Mouse (Mus musculus) liver, embryonic 13.5 days (tissue): ENCODE results near the gene Mtus2. TPM values are rescaled to one million over a fixed set of nuclear protein-coding genes. Genes with fewer than 3 reads are reported as not detected.

Experiments used
- ATAC-seq: fragments of 200-750 bp; cut with Nextera tagmentation; 2 replicates; pipeline ENCODE4 v1.8.0; 2017; ENCODE audit warnings: low read depth, mild to moderate bottlenecking, moderate number of reproducible peaks, moderate library complexity
- DNase-seq: peaks from one replicate; pipeline ENCODE4 v3.0.0; 2022
- H3K27ac ChIP-seq: fragments of 300-500 bp; sonication (generic); 2 replicates; pipeline ENCODE4 v1.5.1; 2015; ENCODE audit warnings: moderate library complexity, mild to moderate bottlenecking, inconsistent platforms
- H3K27me3 ChIP-seq: fragments of 300-500 bp; sonication (generic); 2 replicates; pipeline ENCODE4 v1.6.1; 2015; ENCODE audit warnings: mild to moderate bottlenecking, inconsistent platforms
- H3K36me3 ChIP-seq: fragments of 300-500 bp; sonication (generic); 2 replicates; pipeline ENCODE4 v1.6.1; 2015; ENCODE audit warnings: mild to moderate bottlenecking, inconsistent platforms
- H3K4me1 ChIP-seq: fragments of 300-500 bp; sonication (generic); replicated peaks from 2 replicates; pipeline ENCODE4 v1.6.1; 2015; ENCODE audit warnings: inconsistent platforms
- H3K4me2 ChIP-seq: fragments of 300-500 bp; sonication (generic); 2 replicates; pipeline ENCODE4 v1.6.1; 2015; ENCODE audit warnings: inconsistent platforms, mild to moderate bottlenecking, moderate library complexity
- H3K4me3 ChIP-seq: fragments of 300-500 bp; sonication (generic); replicated peaks from 2 replicates; pipeline ENCODE4 v1.5.1; 2015; ENCODE audit warnings: mild to moderate bottlenecking, inconsistent platforms
- H3K9ac ChIP-seq: fragments of 300-500 bp; sonication (generic); 2 replicates; pipeline ENCODE4 v1.6.1; 2015; ENCODE audit warnings: mild to moderate bottlenecking, inconsistent platforms
- H3K9me3 ChIP-seq: fragments of 300-500 bp; sonication (generic); replicated peaks from 2 replicates; pipeline ENCODE4 v1.6.1; 2016; ENCODE audit warnings: inconsistent platforms
- WGBS: fragments of 180-500 bp; shearing (Covaris S2); methylation state at CpG from one replicate; pipeline ENCODE4 v1.1.7; 2015; ENCODE audit not compliant: insufficient replicate concordance; 5-methylcytosine and 5-hydroxymethylcytosine counted together
- polyA plus RNA-seq: library from polyadenylated mRNA; unstranded; fragments of >200 nt; fragmentation: Nextera tagmentation; extraction: Ambion mirVana; gene quantifications from 2 replicates; pipeline ENCODE4 v1.2.1, GENCODE M21; 2015

Gene Mtus2
- polyA plus RNA-seq, 1 experiment from 2014 or later: 0.77 TPM

DNA sequence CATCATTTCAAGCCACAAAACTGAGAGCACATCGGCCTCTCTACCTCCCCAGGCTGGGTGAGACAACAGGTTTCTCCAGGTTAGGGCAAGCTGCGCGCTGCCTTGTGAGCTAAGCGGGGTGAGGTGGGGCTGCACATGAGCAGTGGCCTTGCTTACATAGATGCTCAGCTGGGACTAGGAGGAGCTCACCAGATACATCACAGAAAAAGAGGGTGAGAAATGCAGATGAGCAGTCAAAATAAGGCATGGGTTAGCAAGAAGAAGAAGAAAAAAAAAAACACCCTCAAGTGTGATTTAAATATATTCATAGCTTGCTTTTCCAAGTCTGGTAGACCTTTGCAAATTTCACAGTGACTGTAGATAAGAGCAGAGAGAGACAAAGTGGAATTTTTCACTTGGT is 254.7 kb downstream of the Mtus2 start:
- Histone ChIP-seq H3K4me3 (no peak overlapping the region), H3K36me3 (no peaks in the 10 kb centered on the region), H3K27me3 (no peaks in the 10 kb centered on the region), H3K27ac (no peak overlapping the region), H3K9me3 (no peaks in the 10 kb centered on the region), H3K4me2 (no peak overlapping the region), H3K4me1 (no peaks in the 10 kb centered on the region), H3K9ac (no peak overlapping the region)
- WGBS: 83% methylated on average over 4 of the region's 4 CpGs
- no peak for DNase-seq
- no peak for ATAC-seq

DNA sequence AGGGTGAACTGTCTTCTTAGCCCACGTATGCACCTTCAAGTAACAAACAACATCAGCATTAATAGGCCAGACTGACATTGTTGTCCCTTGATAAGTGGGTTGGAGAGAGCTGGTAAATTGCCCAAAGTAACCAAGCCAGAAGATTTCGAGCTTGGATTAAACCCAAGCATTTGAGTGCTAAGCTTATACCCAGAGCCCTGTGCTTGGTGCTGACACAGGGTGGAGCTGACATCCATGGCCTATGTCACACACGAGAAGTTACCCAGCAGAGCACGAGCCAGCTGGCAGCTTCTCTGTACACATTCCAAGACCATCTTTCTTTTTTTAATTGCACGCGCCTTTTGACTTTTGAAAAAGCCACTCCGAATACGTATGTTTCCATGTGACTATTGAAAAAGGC is 259.7 kb downstream of the Mtus2 start:
- H3K27ac ChIP-seq: no peak overlapping the region
- ATAC-seq (no peak), DNase-seq (no peak)
- no peak overlapping the region for H3K4me2 ChIP-seq
- H3K4me1 ChIP-seq: no peaks in the 10 kb centered on the region
- H3K36me3 ChIP-seq: no peaks in the 10 kb centered on the region
- H3K4me3 ChIP-seq: no peak overlapping the region
- no peaks in the 10 kb centered on the region; the same call in 1 of the 2 replicates for H3K9me3 ChIP-seq
- WGBS: 76% methylated on average over 8 of the region's 8 CpGs
- H3K27me3 ChIP-seq: no peaks in the 10 kb centered on the region
- no peak overlapping the region for H3K9ac ChIP-seq

DNA sequence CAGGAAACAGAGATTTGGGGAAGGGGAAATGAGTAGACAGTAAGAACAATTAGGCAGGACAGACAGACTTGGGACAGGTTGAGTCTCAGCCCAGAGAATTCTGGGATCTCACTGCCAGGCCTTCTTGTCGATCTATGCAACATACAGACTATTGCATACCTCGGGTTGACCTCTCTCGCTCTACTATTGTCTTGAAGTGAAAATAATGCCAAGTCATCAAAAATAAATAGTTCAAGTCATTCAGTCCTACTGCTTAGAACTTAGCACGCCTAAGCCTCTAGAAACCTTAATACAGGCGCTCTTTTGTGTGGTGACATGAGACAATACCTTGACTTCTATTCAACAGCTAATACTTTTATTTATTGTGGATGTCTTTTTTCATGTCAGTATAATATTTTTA is 265.8 kb downstream of the Mtus2 start:
- Histone ChIP-seq H3K9ac (no peak overlapping the region), H3K4me3 (no peak overlapping the region), H3K9me3 (no peaks in the 10 kb centered on the region; the same call in 1 of the 2 replicates), H3K4me1 (no peaks in the 10 kb centered on the region), H3K36me3 (no peaks in the 10 kb centered on the region), H3K4me2 (no peak overlapping the region), H3K27me3 (no peaks in the 10 kb centered on the region), H3K27ac (no peak overlapping the region)
- no peak for DNase-seq
- ATAC-seq: no peak
- WGBS: 61% methylated on average over 5 of the region's 5 CpGs

DNA sequence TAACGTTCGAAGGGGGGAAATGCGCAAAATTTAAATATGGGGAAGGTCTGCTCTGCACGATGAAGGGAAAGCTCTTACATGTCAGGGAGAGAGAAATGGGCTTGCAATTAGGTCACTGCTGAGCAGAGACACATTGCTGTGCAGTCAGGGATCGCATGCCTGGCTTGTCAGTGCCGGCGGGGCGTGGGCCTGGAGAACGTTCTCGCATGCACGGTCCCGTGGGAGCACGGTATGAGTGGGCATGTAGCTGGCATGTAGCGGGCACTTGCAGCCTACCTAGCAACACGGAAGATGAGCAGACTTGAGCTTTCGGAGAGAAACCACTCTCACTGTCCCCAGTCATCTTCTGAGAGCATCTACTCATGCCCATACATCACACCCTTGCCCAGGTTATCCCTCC is 266.9 kb downstream of the Mtus2 start:
- Histone ChIP-seq H3K27me3 (no peaks in the 10 kb centered on the region), H3K9me3 (no peaks in the 10 kb centered on the region; the same call in 1 of the 2 replicates), H3K27ac (no peak overlapping the region), H3K9ac (no peak overlapping the region), H3K4me3 (no peak overlapping the region), H3K4me1 (no peaks in the 10 kb centered on the region), H3K4me2 (no peak overlapping the region), H3K36me3 (no peaks in the 10 kb centered on the region)
- ATAC-seq (no peak), DNase-seq (no peak)
- 78% methylated on average over 16 of the region's 16 CpGs for WGBS

DNA sequence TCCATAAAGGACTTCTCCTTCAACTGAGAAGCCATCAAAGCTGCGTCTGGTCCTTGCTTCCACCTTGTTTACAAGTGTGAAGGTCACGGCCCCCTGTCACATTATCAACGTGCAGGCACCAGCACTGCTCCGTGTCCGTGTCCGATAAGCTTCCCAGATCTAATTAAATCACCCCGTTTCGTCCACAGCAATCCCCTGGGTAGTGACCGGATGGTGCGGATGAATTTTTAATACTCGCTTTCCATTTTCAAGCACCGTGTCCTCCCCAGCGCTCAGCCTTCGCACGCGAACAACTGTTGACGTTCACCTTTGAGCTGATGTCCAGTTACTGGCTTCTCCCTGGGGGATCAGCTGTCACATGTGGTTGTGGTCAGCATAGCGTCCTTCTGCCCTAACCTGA is 276.6 kb downstream of the Mtus2 start:
- Histone ChIP-seq H3K4me3 (no peak overlapping the region), H3K4me1 (no peaks in the 10 kb centered on the region), H3K36me3 (no peaks in the 10 kb centered on the region), H3K27ac (no peak overlapping the region), H3K9ac (no peak overlapping the region), H3K9me3 (0 out of 2 replicates have a peak, but pooled peaks cover 8% of the 10 kb centered on the region), H3K4me2 (no peak overlapping the region), H3K27me3 (no peaks in the 10 kb centered on the region)
- ATAC-seq (no peak), DNase-seq (no peak)
- 82% methylated on average over 18 of the region's 18 CpGs for WGBS

DNA sequence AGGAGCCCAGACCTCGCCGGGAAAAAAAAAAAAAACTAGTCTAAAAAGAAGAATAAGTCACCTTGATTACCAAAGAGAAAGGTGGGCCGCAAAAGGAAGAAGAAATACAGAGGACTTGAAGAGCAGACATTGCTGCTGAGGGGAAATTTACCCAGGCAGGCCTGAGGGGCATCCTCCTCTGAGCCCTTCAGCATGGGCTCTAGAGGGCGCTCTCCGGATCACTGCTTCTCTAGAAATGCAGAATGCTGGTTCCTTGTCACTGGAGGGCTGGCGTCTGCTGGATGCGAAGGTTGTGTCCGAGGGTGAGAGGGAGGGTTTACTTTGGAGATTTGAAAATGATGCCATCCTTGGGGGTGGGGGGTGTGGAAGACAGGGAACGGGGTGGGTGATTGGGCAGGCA is 279.5 kb downstream of the Mtus2 start:
- WGBS: 40% methylated on average over 9 of the region's 9 CpGs
- ATAC-seq: no peak
- 0 out of 2 replicates have a peak, but pooled peaks cover 8% of the 10 kb centered on the region for H3K9me3 ChIP-seq
- H3K9ac ChIP-seq: no peak overlapping the region
- H3K36me3 ChIP-seq: no peaks in the 10 kb centered on the region
- DNase-seq: no peak
- H3K4me1 ChIP-seq: no peaks in the 10 kb centered on the region
- no peak overlapping the region for H3K27ac ChIP-seq
- H3K27me3 ChIP-seq: no peaks in the 10 kb centered on the region
- H3K4me2 ChIP-seq: no peak overlapping the region
- H3K4me3 ChIP-seq: no peak overlapping the region

DNA sequence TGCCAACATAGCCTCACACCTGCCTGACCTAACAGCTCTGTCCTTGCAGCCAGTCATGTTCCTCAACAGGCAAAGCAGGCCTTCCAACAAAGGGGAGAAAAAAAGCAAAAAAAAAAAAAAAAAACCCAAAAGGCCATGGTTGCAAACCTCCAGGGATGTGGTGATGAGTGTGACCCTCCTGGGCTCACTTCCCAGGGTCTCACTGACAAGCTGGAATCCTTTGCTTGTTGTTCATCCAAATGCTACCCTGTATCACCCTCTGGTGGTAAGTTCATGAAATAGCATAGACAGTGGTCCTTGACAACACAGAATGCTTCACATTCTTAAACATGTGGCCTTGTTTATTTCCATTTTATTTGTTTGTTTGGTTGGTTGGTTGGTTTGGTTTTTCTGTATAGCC is 281.9 kb downstream of the Mtus2 start:
- H3K36me3 ChIP-seq: no peaks in the 10 kb centered on the region
- no peak for DNase-seq

DNA sequence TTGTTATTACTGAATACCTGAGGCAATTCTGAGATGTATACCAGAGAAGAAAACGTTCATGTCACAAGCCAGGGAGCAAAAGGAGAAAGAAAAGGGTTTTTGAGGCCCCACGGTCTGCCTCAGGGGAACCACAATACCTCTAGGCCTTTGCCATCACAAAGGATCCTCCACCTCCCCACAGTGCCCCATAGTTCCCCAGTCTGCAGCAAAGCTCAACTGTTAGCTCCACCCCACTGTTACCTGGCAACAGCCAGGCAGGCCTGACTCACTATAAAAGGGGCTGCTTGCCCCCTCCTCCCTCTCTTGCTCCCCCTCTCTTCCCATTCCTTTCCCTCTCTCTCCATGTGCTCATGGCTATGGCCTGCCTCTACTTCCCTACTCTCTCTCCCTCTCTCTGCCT is 282.6 kb downstream of the Mtus2 start:
- DNase-seq (no peak), ATAC-seq (no peak)
- no peak overlapping the region for H3K4me2 ChIP-seq
- no peak overlapping the region for H3K4me3 ChIP-seq
- H3K27ac ChIP-seq: no peak overlapping the region
- H3K27me3 ChIP-seq: no peaks in the 10 kb centered on the region
- 0 out of 2 replicates have a peak, but pooled peaks cover 7% of the 10 kb centered on the region for H3K9me3 ChIP-seq
- no peaks in the 10 kb centered on the region for H3K4me1 ChIP-seq
- no peak overlapping the region for H3K9ac ChIP-seq
- WGBS: 33% methylated on average over 2 of the region's 2 CpGs
- H3K36me3 ChIP-seq: no peaks in the 10 kb centered on the region

More for the DNA sequence above, 281.9 kb downstream of the Mtus2 start:
- H3K27me3 ChIP-seq: no peaks in the 10 kb centered on the region
- no peak overlapping the region for H3K4me3 ChIP-seq
- H3K4me2 ChIP-seq: no peak overlapping the region
- no peaks in the 10 kb centered on the region for H3K4me1 ChIP-seq
- no peak for ATAC-seq
- no peak overlapping the region for H3K27ac ChIP-seq
- no peak overlapping the region for H3K9ac ChIP-seq
- H3K9me3 ChIP-seq: 0 out of 2 replicates have a peak, but pooled peaks cover 3% of the 10 kb centered on the region

DNA sequence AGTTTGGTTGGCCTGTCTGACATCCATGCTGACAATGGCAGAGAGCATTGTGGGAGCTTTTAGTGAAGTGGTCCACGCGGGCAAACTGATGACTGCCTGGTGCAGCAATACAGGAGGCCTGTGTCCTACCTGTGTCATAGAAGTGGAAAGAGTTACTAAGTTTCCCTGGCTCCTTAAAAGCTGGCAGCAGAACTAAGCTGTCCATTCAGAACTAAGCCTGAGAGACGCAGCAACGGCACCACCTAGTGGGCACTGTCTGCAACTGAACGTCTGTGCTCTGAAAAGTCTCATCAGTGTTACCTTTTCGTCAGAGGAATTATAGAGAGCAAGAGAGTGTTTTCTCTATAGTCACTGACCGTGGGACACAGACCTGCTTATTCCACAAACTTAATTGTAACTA is 284.8 kb downstream of the Mtus2 start:
- H3K9ac ChIP-seq: no peak overlapping the region
- 9% methylated on average over 7 of the region's 7 CpGs for WGBS
- no peaks in the 10 kb centered on the region for H3K27me3 ChIP-seq
- H3K4me2 ChIP-seq: no peak overlapping the region
- no peak overlapping the region for H3K4me3 ChIP-seq
- no peaks in the 10 kb centered on the region for H3K36me3 ChIP-seq
- H3K27ac ChIP-seq: no peak overlapping the region
- H3K4me1 ChIP-seq: no peaks in the 10 kb centered on the region
- H3K9me3 ChIP-seq: 0 out of 2 replicates have a peak, but pooled peaks cover 7% of the 10 kb centered on the region
- peak; percentile 5 for DNase-seq
- no peak for ATAC-seq

DNA sequence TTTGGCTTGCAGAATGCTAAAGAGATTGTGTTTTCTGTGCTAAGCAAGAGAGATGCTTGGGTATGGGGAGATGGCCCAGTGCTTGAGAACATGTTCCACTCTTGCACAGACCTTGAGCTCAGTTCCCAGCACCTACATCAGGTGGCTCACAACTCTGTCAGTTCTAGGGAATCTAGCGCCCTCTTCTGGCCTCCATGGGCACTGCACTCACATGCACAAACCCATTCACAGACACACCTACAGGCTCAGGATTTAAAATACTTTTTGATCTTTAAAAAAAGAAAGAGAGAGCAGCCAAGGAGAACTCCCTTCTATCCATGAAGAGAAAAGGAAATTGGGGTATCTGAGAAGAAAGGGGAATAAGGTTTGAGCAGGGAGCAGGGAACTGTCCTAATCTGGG is 287.4 kb downstream of the Mtus2 start:
- Histone ChIP-seq H3K4me1 (no peaks in the 10 kb centered on the region), H3K36me3 (no peaks in the 10 kb centered on the region), H3K27ac (no peak overlapping the region), H3K9me3 (0 out of 2 replicates have a peak, but pooled peaks cover 7% of the 10 kb centered on the region), H3K4me2 (no peak overlapping the region), H3K27me3 (no peaks in the 10 kb centered on the region), H3K4me3 (no peak overlapping the region), H3K9ac (no peak overlapping the region)
- 24% methylated on average over 1 of the region's 1 CpGs for WGBS
- no peak for DNase-seq
- ATAC-seq: no peak

DNA sequence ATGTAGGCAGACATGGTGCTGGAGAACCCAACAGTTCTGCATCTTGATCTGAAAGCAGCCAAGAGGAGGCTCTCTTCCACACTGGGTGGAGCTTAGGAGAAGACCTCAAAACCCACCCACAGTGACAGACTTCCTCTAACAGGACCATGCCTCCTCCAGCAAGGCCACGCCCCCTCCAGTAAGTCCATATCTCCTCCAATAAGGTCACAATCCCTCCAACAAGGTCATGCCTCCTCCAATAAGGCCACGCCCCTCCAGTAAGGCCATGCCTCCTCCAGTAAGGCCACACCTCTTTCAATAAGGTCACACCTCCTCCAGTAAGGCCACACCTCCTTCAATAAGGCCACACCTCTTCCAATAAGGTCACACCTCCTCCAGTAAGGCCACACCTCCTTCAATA is 288.3 kb downstream of the Mtus2 start:
- no peak for DNase-seq
- no peak overlapping the region for H3K4me2 ChIP-seq
- no peaks in the 10 kb centered on the region for H3K4me1 ChIP-seq
- no peak overlapping the region for H3K9ac ChIP-seq
- no peaks in the 10 kb centered on the region for H3K36me3 ChIP-seq
- 0 out of 2 replicates have a peak, but pooled peaks cover 7% of the 10 kb centered on the region for H3K9me3 ChIP-seq
- H3K4me3 ChIP-seq: no peak overlapping the region
- no peak for ATAC-seq
- H3K27me3 ChIP-seq: no peaks in the 10 kb centered on the region
- WGBS: 35% methylated on average over 2 of the region's 2 CpGs
- H3K27ac ChIP-seq: no peak overlapping the region

DNA sequence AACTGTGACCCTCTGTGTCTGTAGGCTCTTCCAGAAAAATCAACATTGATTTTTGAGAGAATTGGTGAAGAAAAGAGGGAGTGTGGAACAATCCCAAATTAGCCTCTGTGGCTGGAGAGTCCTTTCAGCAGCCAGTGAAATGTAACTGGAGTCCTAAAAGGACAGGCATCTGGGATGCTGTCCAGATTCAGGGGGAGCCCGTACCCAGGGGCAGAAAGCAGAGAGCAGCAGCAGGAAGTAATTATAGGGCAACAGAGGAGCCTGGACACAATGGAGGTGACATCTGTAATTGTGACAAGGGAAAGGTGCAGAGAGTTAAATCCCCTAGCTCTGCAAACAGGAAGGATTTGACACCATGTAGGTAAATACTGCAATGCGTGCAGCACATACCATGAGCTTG is 291.1 kb downstream of the Mtus2 start:
- Histone ChIP-seq H3K9me3 (0 out of 2 replicates have a peak, but pooled peaks cover 7% of the 10 kb centered on the region), H3K36me3 (no peaks in the 10 kb centered on the region), H3K27ac (no peak overlapping the region), H3K27me3 (no peaks in the 10 kb centered on the region), H3K9ac (no peak overlapping the region), H3K4me3 (no peak overlapping the region), H3K4me1 (no peaks in the 10 kb centered on the region), H3K4me2 (no peak overlapping the region)
- no peak for ATAC-seq
- no peak for DNase-seq
- WGBS: 47% methylated on average over 2 of the region's 2 CpGs
